Mouse (Mus musculus) hindbrain, embryonic 16.5 days (tissue): ENCODE data around the gene Lrp10. TPM values are rescaled to one million over a fixed set of nuclear protein-coding genes. Genes with fewer than 3 reads are reported as not detected.

ENCODE experiments used
- ATAC-seq: fragments of 200-750 bp; cut with Nextera tagmentation; 2 replicates; pipeline ENCODE4 v1.8.0; 2017; ENCODE audit warnings: moderate TSS enrichment, moderate library complexity
- H3K27ac ChIP-seq: fragments of 300-500 bp; sonication (generic); 2 replicates; pipeline ENCODE4 v1.5.1; 2014; ENCODE audit warnings: low read depth, mild to moderate bottlenecking, control low read depth, low read length, moderate library complexity
- H3K27me3 ChIP-seq: fragments of 300-500 bp; sonication (generic); replicated peaks from 2 replicates; pipeline ENCODE4 v1.6.1; 2014; ENCODE audit warnings: low read length; ENCODE audit not compliant: control insufficient read depth, insufficient read depth
- H3K36me3 ChIP-seq: fragments of 300-500 bp; sonication (generic); 2 replicates; pipeline ENCODE4 v1.6.1; 2014; ENCODE audit warnings: mild to moderate bottlenecking, low read length, moderate library complexity, mixed read lengths; ENCODE audit not compliant: control insufficient read depth, insufficient read depth
- H3K4me1 ChIP-seq: fragments of 300-500 bp; sonication (generic); 2 replicates; pipeline ENCODE4 v1.6.1; 2014; ENCODE audit warnings: low read depth, low read length; ENCODE audit not compliant: control insufficient read depth, insufficient read depth
- H3K4me2 ChIP-seq: fragments of 300-500 bp; sonication (generic); 2 replicates; pipeline ENCODE4 v1.6.1; 2014; ENCODE audit warnings: mild to moderate bottlenecking, low read length, control low read depth, moderate library complexity
- H3K4me3 ChIP-seq: fragments of 300-500 bp; sonication (generic); 2 replicates; pipeline ENCODE4 v1.5.1; 2014; ENCODE audit warnings: mild to moderate bottlenecking, low read length, control low read depth, moderate library complexity
- H3K9ac ChIP-seq: fragments of 300-500 bp; sonication (generic); 2 replicates; pipeline ENCODE4 v1.6.1; 2014; ENCODE audit warnings: low read depth, mild to moderate bottlenecking, control low read depth, low read length, moderate library complexity
- H3K9me3 ChIP-seq: fragments of 300-500 bp; sonication (generic); 2 replicates; pipeline ENCODE4 v1.6.1; 2014; ENCODE audit warnings: mild to moderate bottlenecking, low read length, moderate library complexity; ENCODE audit not compliant: control insufficient read depth
- WGBS: fragments of 180-500 bp; shearing (Covaris S2); extraction: QIAGEN DNeasy Blood & Tissue Kit; methylation state at CpG from one replicate; pipeline ENCODE4 v1.1.7; 2014; 5-methylcytosine and 5-hydroxymethylcytosine counted together
- polyA plus RNA-seq: library from polyadenylated mRNA; unstranded; fragments of >200 nt; fragmentation: Nextera tagmentation; extraction: Ambion mirVana; gene quantifications from 2 replicates; pipeline ENCODE4 v1.2.1, GENCODE M21; 2015

Lrp10 gene
- polyA plus RNA-seq, 1 experiment from 2014 or later, result 31.4 TPM

GRCm38 (mm10) chr14:54496706-54497105 is 32.8 kb downstream of the Lrp10 start:
- Histone ChIP-seq H3K9me3 (no peaks in the 10 kb centered on the region), H3K36me3 (no peaks in the 10 kb centered on the region), H3K27me3 (no peaks in the 10 kb centered on the region), H3K9ac (no peak overlapping the region), H3K4me1 (no peaks in the 10 kb centered on the region), H3K27ac (no peak overlapping the region), H3K4me3 (no peak overlapping the region), H3K4me2 (no peak overlapping the region)
- 87% methylated on average over 14 of the region's 14 CpGs for WGBS
- ATAC-seq, result no peak

- H3K27ac ChIP-seq, result no peak overlapping the region
- 84% methylated on average over 2 of the region's 2 CpGs for WGBS
- no peaks in the 10 kb centered on the region for H3K27me3 ChIP-seq
Measured at GRCm38 (mm10) chr14:54499330-54499729, 35.4 kb downstream of the Lrp10 start.

GRCm38 (mm10) chr14:54501365-54501764 is 37.4 kb downstream of the Lrp10 start:
- Histone ChIP-seq H3K4me3 (no peak overlapping the region), H3K4me2 (no peak overlapping the region), H3K9me3 (no peaks in the 10 kb centered on the region), H3K27ac (no peak overlapping the region), H3K27me3 (no peaks in the 10 kb centered on the region), H3K9ac (no peak overlapping the region), H3K4me1 (no peaks in the 10 kb centered on the region), H3K36me3 (peaks cover 4% of the 10 kb centered on the region; the same call in 1 of the 2 replicates)
- no peak for ATAC-seq
- WGBS, result 80% methylated on average over 2 of the region's 2 CpGs

More at GRCm38 (mm10) chr14:54499330-54499729, 35.4 kb downstream of the Lrp10 start:
- no peak for ATAC-seq
- no peak overlapping the region for H3K4me3 ChIP-seq
- no peaks in the 10 kb centered on the region for H3K36me3 ChIP-seq
- no peak overlapping the region for H3K4me2 ChIP-seq
- no peaks in the 10 kb centered on the region for H3K4me1 ChIP-seq
- no peaks in the 10 kb centered on the region for H3K9me3 ChIP-seq
- H3K9ac ChIP-seq, result no peak overlapping the region

- Histone ChIP-seq H3K9ac (no peak overlapping the region), H3K27me3 (no peaks in the 10 kb centered on the region), H3K4me3 (no peak overlapping the region), H3K4me2 (no peak overlapping the region), H3K4me1 (no peaks in the 10 kb centered on the region), H3K27ac (no peak overlapping the region), H3K36me3 (peaks cover 16% of the 10 kb centered on the region), H3K9me3 (no peaks in the 10 kb centered on the region)
- ATAC-seq, result no peak
- 84% methylated on average over 2 of the region's 2 CpGs for WGBS
Measured at GRCm38 (mm10) chr14:54503092-54503491, 39.2 kb downstream of the Lrp10 start.

GRCm38 (mm10) chr14:54509774-54510173 is 45.8 kb downstream of the Lrp10 start:
- Histone ChIP-seq H3K36me3 (peaks cover 73% of the 10 kb centered on the region), H3K4me1 (no peaks in the 10 kb centered on the region), H3K9ac (no peak overlapping the region), H3K4me2 (no peak overlapping the region), H3K27ac (no peak overlapping the region), H3K27me3 (no peaks in the 10 kb centered on the region), H3K4me3 (no peak overlapping the region), H3K9me3 (no peaks in the 10 kb centered on the region)
- 88% methylated on average over 9 of the region's 9 CpGs for WGBS
- ATAC-seq, result no peak

- H3K36me3 ChIP-seq, result peaks cover 29% of the 10 kb centered on the region
- H3K4me2 ChIP-seq, result peak overlapping the region; percentile 83
- H3K27me3 ChIP-seq, result no peaks in the 10 kb centered on the region
- no peaks in the 10 kb centered on the region for H3K9me3 ChIP-seq
- no peak; the same call in 1 of the 2 replicates for ATAC-seq
- peak overlapping the region; percentile 87 for H3K27ac ChIP-seq
- peaks cover 13% of the 10 kb centered on the region for H3K4me1 ChIP-seq
- 5% methylated on average over 17 of the region's 17 CpGs for WGBS
- H3K9ac ChIP-seq, result peak overlapping the region; percentile 83
- peak overlapping the region; percentile 73 for H3K4me3 ChIP-seq
Measured at GRCm38 (mm10) chr14:54516710-54517310, 52.9 kb downstream of the Lrp10 start.

Other genes with a start within 250 kb of the Lrp10 start
- gene Dad1, start 210.0 kb upstream of the Lrp10 start, polyA plus RNA-seq, result 391 and 409 TPM in 2 replicates
- 70.3 and 75.2 TPM in 2 replicates for gene Abhd4, start 209.9 kb upstream of the Lrp10 start, polyA plus RNA-seq
- not detected in 2 replicates for gene Olfr49, start 179.2 kb upstream of the Lrp10 start, polyA plus RNA-seq
- 58.5 and 59.9 TPM in 2 replicates for gene Oxa1l, start 103.3 kb upstream of the Lrp10 start, polyA plus RNA-seq
- gene Slc7a7, start 46.4 kb upstream of the Lrp10 start, polyA plus RNA-seq, result 4.9 and 5.9 TPM in 2 replicates
- 218 and 228 TPM in 2 replicates for gene Mrpl52, start 37.2 kb upstream of the Lrp10 start, polyA plus RNA-seq
- 45.1 and 56.1 TPM in 2 replicates for gene Mmp14, start 32.5 kb upstream of the Lrp10 start, polyA plus RNA-seq
- 38.5 and 39.5 TPM in 2 replicates for gene Rem2, start 12.0 kb downstream of the Lrp10 start, polyA plus RNA-seq
- gene Prmt5, start 53.4 kb downstream of the Lrp10 start, polyA plus RNA-seq, result 93.2 and 103 TPM in 2 replicates
- gene Haus4, start 90.5 kb downstream of the Lrp10 start, polyA plus RNA-seq, result 19.4 and 20.7 TPM in 2 replicates
- gene Ajuba, start 113.4 kb downstream of the Lrp10 start, polyA plus RNA-seq, result 4.7 and 6.0 TPM in 2 replicates
- 5.4 and 5.5 TPM in 2 replicates for gene 4931414P19Rik, start 141.9 kb downstream of the Lrp10 start, polyA plus RNA-seq
- 445 and 467 TPM in 2 replicates for gene Psmb5, start 153.9 kb downstream of the Lrp10 start, polyA plus RNA-seq
- 0.16 and 0.37 TPM in 2 replicates for gene Psmb11, start 157.3 kb downstream of the Lrp10 start, polyA plus RNA-seq
- not detected in 2 replicates for gene Gm17606, start 176.8 kb downstream of the Lrp10 start, polyA plus RNA-seq
- gene Cdh24, start 177.2 kb downstream of the Lrp10 start, polyA plus RNA-seq, result 9.5 and 10.3 TPM in 2 replicates
- 68.2 and 69.1 TPM in 2 replicates for gene 1700123O20Rik, start 222.1 kb downstream of the Lrp10 start, polyA plus RNA-seq
- 89.5 and 98.2 TPM in 2 replicates for gene Acin1, start 222.8 kb downstream of the Lrp10 start, polyA plus RNA-seq
- 0.28 and 0.34 TPM in 2 replicates for gene Gm29776, start 234.7 kb downstream of the Lrp10 start, polyA plus RNA-seq
- not detected in 2 replicates for gene Cebpe, start 248.0 kb downstream of the Lrp10 start, polyA plus RNA-seq